Mouse (Mus musculus) heart, adult 8-10 months (tissue): ENCODE measurements at regions not wholly inside any gene's neighbourhood (a gene's known extent, or its start where the extent isn't known, plus 50 kb on each side); places are given as distances from the start of the nearest gene placed in this dataset.

Source experiments
- DNase-seq: peaks from one replicate; pipeline ENCODE4 v3.0.0; 2022; ENCODE audit warnings: low spot score

- DNase-seq: no peak
Observed at GRCm38 (mm10) chr10:37613936-37614335, 475.2 kb upstream of the Marcks start.

DNA sequence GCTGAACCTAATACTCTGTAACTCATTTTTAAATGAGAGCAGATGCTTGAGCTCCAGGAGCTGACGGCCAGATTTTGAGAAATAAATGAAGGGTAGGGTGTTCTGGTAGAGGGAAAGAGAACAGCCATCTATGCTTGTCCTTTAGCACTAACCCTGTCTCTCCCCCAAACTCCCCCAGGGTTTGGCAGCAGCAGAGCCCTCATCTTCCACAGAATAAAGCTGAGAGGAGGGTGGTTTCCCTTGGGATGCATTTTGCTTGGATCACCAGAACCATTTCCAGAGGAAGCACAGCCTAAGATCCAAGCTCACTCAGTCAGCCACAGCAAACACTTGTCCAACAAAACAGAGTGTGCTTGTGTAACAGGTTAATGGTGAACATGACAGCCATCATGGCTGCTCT lies 464.8 kb upstream of the Marcks start:
- DNase-seq: no peak

- DNase-seq: no peak
Observed at GRCm38 (mm10) chr10:37602936-37603335, 464.2 kb upstream of the Marcks start.

- no peak for DNase-seq
Observed at GRCm38 (mm10) chr10:37589889-37590288, 451.2 kb upstream of the Marcks start.

- DNase-seq: no peak
Observed at GRCm38 (mm10) chr10:37589009-37589408, 450.3 kb upstream of the Marcks start.

- no peak for DNase-seq
Observed at GRCm38 (mm10) chr10:37571171-37571570, 432.5 kb upstream of the Marcks start.

DNA sequence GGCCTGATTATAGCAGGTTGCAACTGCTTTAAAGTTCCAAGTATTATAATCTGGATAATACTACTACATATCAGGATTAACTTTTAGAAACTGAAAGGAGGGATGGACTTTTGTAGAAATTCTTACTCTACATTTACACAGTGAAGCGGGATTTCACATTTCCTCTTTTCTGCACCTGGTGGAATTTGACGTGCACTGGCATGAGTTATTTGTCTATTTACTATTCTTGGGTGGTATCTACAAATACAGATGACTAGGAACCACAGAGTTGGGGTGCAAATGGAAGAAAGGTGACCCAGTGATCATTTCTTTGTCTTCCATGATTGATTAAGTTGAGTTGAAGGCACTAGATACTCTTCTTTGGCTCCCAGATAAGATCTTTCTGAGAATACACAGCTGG lies 423.0 kb upstream of the Marcks start:
- DNase-seq: no peak

GRCm38 (mm10) chr10:37549446-37549845 lies 410.7 kb upstream of the Marcks start:
- DNase-seq: peak; percentile 3

GRCm38 (mm10) chr10:37540703-37541102 lies 402.0 kb upstream of the Marcks start:
- no peak for DNase-seq

GRCm38 (mm10) chr10:37505966-37506615 lies 367.4 kb upstream of the Marcks start:
- DNase-seq: no peak

- no peak for DNase-seq
Observed at GRCm38 (mm10) chr10:37504468-37504867, 365.7 kb upstream of the Marcks start.

DNA sequence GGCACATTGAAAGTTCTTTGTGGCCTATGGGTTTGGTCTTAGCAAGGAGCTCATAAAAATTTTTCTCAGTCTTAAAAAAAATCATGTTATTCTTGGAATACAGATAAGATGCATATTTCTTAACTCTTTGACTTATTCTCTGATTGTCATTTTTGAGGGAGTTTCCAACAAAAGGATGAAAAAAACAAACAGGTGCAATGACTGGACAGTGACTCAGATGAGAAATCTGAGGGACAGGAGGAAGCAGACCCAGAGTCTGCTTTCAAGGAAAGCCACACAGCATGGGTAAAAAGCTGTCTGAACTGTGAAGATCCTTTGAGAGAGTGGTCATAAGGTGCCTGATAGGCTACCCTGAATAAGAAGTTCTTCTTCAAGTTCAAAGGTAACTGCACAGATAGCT lies 363.8 kb upstream of the Marcks start:
- DNase-seq: no peak

DNA sequence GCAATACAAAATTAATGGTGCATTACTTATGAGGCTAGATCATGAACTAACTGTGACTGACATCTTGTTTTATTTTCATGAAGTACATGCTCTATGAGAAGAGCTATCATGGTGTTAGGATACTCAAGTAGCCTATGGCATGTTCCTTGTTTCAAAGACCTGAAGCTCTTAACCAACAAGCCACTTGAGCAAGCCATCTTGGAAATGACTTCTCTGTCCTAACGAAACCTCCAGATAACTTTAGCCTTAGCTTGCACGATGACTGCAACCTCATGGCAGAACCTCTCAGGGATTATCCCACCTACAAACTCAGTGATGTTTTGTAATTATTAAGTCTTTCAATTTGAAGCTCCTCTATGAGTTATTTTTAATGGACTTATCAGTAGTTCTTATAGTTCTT lies 362.3 kb upstream of the Marcks start:
- no peak for DNase-seq

DNA sequence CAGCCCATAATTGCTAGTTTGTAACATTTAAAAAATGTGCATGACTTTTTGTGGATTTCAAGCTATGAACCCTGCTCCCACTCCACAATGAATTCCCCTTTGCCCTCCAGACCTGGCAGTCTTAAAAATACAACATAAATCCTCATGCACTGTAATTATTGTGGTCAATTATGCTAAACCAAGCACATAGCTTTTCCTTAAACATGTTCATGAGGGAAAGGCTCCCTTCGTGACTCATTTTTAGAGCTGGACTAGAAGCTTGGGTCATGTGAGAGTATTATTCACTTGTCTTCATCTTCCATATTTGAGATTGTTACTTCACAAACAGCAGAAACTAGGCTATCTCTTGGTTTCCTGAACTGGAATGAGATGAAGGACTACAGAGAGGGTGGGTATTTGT lies 356.7 kb upstream of the Marcks start:
- DNase-seq: no peak

DNA sequence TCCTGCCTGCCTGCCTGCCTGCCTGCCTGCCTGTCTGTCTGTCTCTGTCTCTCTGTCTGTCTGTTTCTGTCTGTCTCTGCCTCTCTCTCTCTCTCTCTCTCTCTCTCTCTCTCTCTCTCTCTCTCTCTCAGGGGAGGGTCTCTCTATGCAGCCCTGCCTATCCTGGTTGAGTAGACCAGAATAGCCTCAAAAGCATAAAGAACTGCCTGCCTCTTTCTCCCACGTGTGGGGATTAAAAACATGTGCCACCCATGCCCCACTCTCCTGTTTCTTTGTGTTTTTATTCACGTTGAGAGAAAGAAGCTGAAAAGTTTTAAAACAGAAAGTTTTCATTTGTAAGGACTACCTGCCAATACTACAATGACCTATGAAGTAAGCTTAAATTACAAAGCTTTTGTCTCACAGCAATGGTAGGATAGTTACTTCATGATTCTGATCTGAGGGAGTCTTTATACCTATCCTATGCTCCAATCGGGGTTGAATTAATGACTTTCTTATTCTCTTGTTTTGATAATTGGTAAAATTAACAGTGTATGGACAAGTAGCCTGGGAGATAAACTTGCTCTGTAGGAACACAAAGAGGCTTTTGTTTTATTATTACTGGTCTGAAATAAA lies 355.9 kb upstream of the Marcks start:
- no peak for DNase-seq

- no peak for DNase-seq
Observed at GRCm38 (mm10) chr10:37494098-37494497, 355.4 kb upstream of the Marcks start.

- peak; percentile 31 for DNase-seq
Observed at GRCm38 (mm10) chr10:37484311-37485023, 345.7 kb upstream of the Marcks start.

- DNase-seq: peak; percentile 84
Observed at GRCm38 (mm10) chr10:37483521-37483920, 344.8 kb upstream of the Marcks start.

- no peak for DNase-seq
Observed at GRCm38 (mm10) chr10:37481879-37482278, 343.2 kb upstream of the Marcks start.

- DNase-seq: no peak
Observed at GRCm38 (mm10) chr10:37480331-37480730, 341.6 kb upstream of the Marcks start.

DNA sequence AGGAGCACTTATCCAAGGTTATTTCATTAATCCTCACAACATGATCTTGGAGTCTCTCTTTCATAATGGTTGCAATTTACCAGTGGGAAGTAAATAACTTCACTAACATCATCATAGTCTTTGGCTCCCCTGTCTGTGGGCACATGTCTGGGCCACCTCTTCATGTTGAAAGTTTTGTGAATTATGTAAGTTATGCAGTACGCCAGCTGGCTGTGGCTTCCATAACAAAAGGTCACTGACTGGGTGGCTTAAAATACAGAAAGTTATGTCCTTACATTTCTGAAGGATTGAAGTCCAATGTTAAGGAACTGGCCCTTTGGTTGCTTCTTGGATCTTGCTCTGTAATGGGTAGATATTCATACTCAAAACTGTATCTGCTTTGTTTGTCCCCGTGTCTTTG lies 339.4 kb upstream of the Marcks start:
- DNase-seq: no peak

DNA sequence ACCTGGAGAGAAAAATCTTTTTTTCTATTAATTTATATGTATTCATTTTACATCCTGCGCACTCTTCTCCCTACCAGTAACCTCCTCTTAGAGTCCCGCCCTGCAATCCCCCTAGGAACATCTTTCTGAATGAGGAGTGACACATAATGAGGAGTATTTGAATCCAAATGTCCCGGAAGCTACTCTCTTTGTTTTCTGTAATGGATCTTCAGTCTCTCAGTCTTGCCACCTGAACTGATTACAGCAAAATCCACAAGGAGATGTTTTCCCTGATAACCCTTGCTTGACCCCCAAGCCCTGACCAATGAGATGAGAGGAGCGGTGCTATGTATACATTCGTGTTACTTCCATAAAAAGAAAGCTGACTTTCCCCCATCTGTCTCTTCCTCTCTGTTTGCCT lies 334.4 kb upstream of the Marcks start:
- no peak for DNase-seq

GRCm38 (mm10) chr10:37457384-37457783 lies 318.7 kb upstream of the Marcks start:
- no peak for DNase-seq
